Mouse (Mus musculus) lung, postnatal 0 days (tissue): ENCODE measurements at regions not wholly inside any gene's neighbourhood (a gene's known extent, or its start where the extent isn't known, plus 50 kb on each side); places are given as distances from the start of the nearest gene placed in this dataset.

Experiments
- CTCF ChIP-seq: IDR thresholded peaks from 2 replicates; pipeline ENCODE4 v1.5.1; 2016; ENCODE audit warnings: antibody characterized with exemption, mild to moderate bottlenecking
- EP300 ChIP-seq: IDR thresholded peaks from 2 replicates; pipeline ENCODE4 v1.6.1; 2016; ENCODE audit warnings: antibody characterized with exemption, mild to moderate bottlenecking, control low read depth

GRCm38 (mm10) chr14:64589126-64589525, 485.0 kb downstream of the Prss52 start:
- no peak for TF ChIP-seq CTCF
- no peak for TF ChIP-seq EP300
